Mouse (Mus musculus) ovary, adult 18-20 months (tissue): ENCODE measurements at regions not wholly inside any gene's neighbourhood (a gene's known extent, or its start where the extent isn't known, plus 50 kb on each side); places are given as distances from the start of the nearest gene placed in this dataset.
A peak's percentile ranks its signal among the peaks of the same experiment; 100 is the strongest.

Experiments used
- DNase-seq: peaks from one replicate; pipeline ENCODE4 v3.0.0; 2022; ENCODE audit warnings: low spot score, mixed read lengths

- DNase-seq: no peak
Measured at GRCm38 (mm10) chr16:29959939-29960637, 104.1 kb upstream of the Hes1 start.

- no peak for DNase-seq
Measured at GRCm38 (mm10) chr16:29963284-29963683, 100.9 kb upstream of the Hes1 start.

- no peak for DNase-seq
Measured at GRCm38 (mm10) chr16:29964563-29964962, 99.6 kb upstream of the Hes1 start.

GRCm38 (mm10) chr16:29968743-29969142, 95.4 kb upstream of the Hes1 start:
- no peak for DNase-seq

GRCm38 (mm10) chr16:29972741-29973141, 91.4 kb upstream of the Hes1 start:
- DNase-seq: no peak

GRCm38 (mm10) chr16:29973250-29973649, 90.9 kb upstream of the Hes1 start:
- DNase-seq: no peak

GRCm38 (mm10) chr16:29975800-29976199, 88.4 kb upstream of the Hes1 start:
- no peak for DNase-seq

GRCm38 (mm10) chr16:29977011-29977410, 87.2 kb upstream of the Hes1 start:
- DNase-seq: no peak

- DNase-seq: no peak
Measured at GRCm38 (mm10) chr16:29977711-29978110, 86.5 kb upstream of the Hes1 start.

GRCm38 (mm10) chr16:29979066-29979465, 85.1 kb upstream of the Hes1 start:
- DNase-seq: no peak

- no peak for DNase-seq
Measured at GRCm38 (mm10) chr16:29981543-29981942, 82.6 kb upstream of the Hes1 start.

GRCm38 (mm10) chr16:29982224-29982785, 81.9 kb upstream of the Hes1 start:
- no peak for DNase-seq

- DNase-seq: peak; percentile 36
Measured at GRCm38 (mm10) chr16:29983161-29983560, 81.0 kb upstream of the Hes1 start.

- DNase-seq: no peak
Measured at GRCm38 (mm10) chr16:29985126-29985931, 78.9 kb upstream of the Hes1 start.

- DNase-seq: no peak
Measured at GRCm38 (mm10) chr16:29987595-29987994, 76.6 kb upstream of the Hes1 start.

- DNase-seq: no peak
Measured at GRCm38 (mm10) chr16:29987999-29988398, 76.2 kb upstream of the Hes1 start.

- DNase-seq: no peak
Measured at GRCm38 (mm10) chr16:29989308-29989707, 74.9 kb upstream of the Hes1 start.

GRCm38 (mm10) chr16:29990393-29990792, 73.8 kb upstream of the Hes1 start:
- no peak for DNase-seq

- no peak for DNase-seq
Measured at GRCm38 (mm10) chr16:29990795-29991587, 73.2 kb upstream of the Hes1 start.

- DNase-seq: no peak
Measured at GRCm38 (mm10) chr16:29991876-29992380, 72.3 kb upstream of the Hes1 start.

GRCm38 (mm10) chr16:29993111-29993510, 71.1 kb upstream of the Hes1 start:
- DNase-seq: no peak

GRCm38 (mm10) chr16:29993535-29993934, 70.6 kb upstream of the Hes1 start:
- DNase-seq: no peak
